Mouse (Mus musculus) left cerebral cortex, adult 8-10 months (tissue): Measurements from ENCODE around the gene Dtx3. TPM values are rescaled to one million over a fixed set of nuclear protein-coding genes. Genes with fewer than 3 reads are reported as not detected.
A peak's percentile ranks its signal among the peaks of the same experiment; 100 is the strongest.

Experiments
- DNase-seq, 2 experiments: peaks; one replicate each; pipeline ENCODE4 v3.0.0; 2022; ENCODE audit warnings: low spot score in 2 of 2
- total RNA-seq, 4 experiments: library from RNA; stranded (reverse); gene quantifications; 2 replicates each; pipeline ENCODE4 v1.2.4; 2022

Dtx3 gene
- total RNA-seq, 4 experiments from 2014 or later: 211 to 218 (median 216) TPM

GRCm38 (mm10) chr10:127186451-127186850 is 9.1 kb downstream of the Dtx3 start:
- no peak for DNase-seq

GRCm38 (mm10) chr10:127185506-127185905 is 10.0 kb downstream of the Dtx3 start:
- DNase-seq: no peak

DNA sequence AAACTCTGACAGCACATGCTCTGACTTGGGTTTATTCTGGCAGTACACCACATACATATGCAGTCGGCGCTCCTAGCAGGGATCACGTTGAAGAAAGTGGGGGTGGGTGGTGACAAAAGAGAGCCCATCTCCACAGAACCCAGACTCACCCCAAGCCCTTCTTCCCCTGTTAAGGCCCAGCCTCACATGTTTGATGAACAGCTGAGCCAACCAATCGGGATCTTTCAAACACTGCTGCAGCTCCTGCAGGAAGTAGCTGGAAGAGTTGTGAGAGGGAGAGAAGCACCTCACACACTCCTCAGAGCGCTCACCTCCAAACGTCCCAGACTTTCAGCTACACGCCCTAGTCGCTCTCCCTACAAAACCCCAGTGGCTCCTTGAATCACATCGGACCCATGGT is 10.4 kb downstream of the Dtx3 start:
- DNase-seq: no peak

GRCm38 (mm10) chr10:127183759-127184158 is 11.8 kb downstream of the Dtx3 start:
- no peak for DNase-seq

DNA sequence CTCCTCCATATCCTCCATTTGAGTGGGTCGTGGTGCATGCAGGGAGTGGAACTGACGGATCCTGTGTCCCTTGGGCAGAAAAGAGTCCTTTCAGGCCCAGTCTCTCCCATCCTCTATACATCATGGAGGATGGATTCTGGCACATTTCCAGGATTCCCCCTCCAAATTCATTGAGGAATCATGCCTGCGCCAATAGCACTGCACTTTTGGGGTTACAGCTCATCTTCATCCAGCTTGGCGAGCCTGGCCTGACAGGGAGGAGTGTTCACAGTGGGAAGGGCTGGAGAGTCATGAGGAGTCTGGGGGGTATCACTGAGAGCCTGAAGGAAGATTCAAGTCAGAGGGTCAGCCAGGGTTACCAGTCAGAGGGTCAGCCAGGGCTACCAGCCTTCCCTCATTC is 12.9 kb downstream of the Dtx3 start:
- DNase-seq: no peak

GRCm38 (mm10) chr10:127181566-127181965 is 14.0 kb downstream of the Dtx3 start:
- DNase-seq: no peak

DNA sequence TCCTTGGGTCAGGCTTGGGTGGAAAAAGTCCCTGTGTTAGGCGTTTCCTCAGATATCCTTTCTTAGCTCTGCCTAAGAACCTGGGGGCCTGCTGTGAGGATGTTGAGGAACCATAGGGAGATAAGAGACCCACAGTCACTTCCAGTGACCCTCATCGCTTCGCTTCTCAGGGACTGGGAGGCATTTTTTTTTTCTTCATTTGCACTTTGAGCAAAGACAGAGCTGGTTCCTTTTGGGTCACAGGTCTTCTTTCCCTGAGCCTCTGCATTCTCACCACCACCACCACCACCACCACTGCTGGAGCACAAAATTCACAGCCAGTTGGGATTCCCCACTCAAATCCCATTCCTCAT is 14.9 kb downstream of the Dtx3 start:
- DNase-seq: no peak

DNA sequence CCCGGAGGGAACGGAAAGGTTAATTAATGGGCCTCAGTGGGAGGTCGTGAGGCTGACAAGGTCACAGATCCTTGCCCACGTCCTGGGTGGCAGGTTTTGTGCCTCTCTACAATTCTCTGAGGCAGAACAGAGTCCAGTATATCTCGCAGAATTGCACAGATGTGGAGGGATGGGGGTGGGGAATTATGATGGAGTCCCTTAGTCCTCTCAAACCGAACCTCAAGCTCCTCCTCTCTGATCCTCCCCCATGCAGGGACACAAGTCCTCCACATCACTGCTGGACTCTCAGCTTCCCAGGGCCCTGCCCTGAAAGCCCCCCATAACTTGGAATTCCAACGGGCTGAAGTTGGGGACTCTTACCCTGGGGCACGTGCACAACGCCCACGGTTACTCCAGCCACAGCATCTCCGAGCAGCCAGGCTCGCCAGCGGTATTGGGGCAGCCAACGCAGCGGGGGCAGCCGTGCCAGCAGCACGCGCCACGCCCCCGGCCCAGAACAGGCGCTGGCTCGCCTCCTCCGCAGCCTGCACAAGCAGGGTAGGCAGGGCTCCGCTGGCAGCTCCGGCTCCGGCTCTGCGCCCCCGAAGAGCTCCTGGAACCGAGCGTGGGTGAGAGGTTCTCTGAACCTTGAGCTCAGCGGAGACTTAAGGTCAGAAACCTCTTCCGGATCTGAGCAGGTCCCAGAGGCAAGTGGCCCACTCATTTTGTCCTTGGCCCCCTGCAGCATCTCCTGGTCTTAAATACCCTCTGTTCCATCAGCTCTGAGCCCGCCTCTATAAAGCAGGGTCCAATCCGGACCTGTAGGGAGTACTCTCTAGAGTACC is 15.4 kb downstream of the Dtx3 start, which contains the start of gene Slc26a10:
Gene Slc26a10 (minus strand): TSS at position 775 of the 824 bp plus-strand sequence.
- DNase-seq: peak in 1 of 2 experiments; percentile 62

DNA sequence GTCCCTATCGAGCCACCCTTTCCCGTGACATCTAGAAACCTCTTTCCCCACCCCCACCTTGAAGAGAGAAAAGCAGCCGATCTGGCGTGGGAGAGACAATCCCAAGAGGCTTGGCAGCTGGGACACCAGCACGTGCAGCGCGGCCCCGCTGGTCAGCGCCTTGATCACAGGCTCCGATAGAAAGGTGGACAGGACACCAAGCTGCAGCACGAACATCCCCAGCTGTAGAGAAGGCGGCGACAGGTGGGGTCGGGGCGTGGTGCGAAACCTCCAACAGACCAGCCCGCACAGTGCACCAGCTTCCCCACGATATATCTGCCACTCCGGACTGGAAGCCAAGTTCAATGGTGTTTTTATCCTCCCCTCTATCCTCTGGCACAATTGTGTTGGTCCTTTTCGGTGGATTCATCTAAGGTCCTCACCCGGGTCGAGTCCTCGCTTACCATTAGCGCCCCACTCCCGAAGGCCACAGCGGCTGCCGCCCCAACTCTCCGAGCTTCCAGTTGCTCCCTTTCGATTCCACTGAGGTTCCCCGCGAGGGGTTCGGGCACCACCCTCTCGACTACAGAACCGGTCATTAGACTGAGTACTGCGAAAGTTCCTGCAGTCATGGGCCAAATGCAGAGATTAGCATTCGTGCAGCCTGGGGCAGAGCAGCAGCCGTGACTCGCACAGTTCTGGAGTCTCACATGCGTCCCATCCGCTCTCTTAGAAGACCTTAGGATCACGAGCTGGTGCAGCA is 17.1 kb downstream of the Dtx3 start:
- DNase-seq: no peak

DNA sequence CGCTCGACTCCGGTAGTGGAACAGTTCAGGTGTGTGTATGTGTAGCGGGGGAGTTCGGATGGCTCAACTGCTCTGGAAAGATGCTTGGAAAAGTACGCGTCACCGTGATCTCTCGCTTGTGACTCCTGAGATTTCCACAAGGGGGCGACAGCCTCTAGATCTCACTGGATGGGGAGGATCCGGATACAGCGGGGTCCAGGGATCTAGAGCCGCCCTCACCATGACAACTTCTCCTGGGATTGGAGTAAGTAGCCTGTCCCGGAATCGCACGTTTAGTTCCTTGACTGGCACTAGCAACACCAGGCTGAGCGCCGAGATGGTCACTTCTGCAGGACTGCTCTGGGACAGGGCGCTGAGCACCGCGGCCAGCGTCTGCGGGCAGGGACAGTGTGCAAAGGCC is 17.8 kb downstream of the Dtx3 start:
- no peak for DNase-seq

DNA sequence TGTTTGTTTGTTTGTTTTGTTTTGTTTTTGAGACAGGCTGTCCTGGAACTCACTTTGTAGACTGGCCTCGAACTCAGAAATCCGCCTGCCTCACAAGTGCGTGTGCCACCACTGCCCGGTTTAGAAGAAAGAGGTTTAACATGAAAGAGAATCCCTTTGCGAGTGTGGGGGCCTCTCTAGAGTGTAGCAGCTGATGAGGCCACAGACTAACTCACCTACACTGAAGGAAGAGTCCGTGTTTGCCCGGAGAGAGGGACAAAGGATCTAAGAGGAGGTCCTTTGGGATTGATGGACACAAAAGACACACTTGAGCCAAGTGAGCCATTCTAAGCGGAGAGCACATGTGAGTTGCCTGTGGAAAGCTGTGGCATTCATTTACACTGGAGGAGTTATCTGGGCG is 18.3 kb downstream of the Dtx3 start:
- DNase-seq: no peak

DNA sequence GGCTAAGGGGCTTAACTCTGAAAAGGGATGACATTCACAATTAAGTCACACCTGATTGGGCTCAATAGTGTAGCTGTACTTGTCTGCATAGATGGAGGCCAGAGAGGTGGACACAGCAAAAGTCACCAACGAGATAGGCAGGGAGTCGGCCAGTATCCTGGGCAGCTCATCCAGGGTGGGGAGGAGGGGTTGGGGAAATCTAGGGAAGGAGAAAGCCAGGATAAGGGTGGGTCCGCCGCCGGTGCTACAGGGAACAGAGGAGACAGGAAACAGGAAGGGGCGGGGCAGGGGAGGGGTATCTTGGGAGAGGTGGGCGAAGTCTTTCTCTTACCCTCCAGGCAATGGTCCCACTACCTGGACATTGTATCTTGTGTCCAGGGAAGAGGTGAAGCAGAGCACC is 18.8 kb downstream of the Dtx3 start:
- no peak for DNase-seq

DNA sequence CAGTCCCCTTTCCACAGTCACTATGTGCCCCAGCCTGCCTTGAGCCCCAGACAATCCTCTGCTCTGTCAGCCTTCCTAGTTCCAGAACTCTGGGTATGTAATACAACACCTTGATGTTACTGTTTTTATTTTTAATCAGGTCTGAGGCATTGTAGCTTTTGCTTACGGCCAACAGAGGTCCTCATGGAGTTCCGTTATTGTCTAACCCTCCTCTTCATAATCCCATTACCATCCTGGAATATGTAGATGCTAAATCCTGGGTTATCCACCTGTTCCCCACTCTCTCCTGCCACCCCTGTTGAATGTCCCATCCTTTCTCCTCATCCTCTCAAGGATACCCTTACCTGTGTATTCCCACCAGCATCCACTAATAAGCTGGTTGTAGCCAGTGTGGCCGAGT is 19.3 kb downstream of the Dtx3 start:
- DNase-seq: no peak

DNA sequence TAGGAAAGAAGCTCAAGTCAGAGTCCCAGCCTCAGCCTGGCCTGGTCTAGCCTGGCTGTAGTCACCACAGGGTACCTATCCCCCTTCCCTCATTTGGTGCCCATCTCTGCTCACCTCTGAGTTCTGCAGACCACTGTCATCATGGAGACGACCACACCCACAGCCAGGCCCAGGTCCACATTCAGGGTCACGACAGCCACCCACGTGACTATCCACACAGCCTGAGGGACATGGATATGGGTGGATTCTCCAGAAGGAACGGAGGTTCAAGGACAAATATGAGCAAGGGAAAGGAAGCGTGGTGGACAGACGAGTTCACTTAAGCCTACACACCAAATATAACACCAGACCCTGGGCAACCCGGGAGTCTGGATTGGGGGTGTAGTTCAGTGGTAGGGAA is 21.4 kb downstream of the Dtx3 start:
- no peak for DNase-seq

- no peak for DNase-seq
These were observed 22.1 kb downstream of the Dtx3 start for GRCm38 (mm10) chr10:127173148-127174065.

DNA sequence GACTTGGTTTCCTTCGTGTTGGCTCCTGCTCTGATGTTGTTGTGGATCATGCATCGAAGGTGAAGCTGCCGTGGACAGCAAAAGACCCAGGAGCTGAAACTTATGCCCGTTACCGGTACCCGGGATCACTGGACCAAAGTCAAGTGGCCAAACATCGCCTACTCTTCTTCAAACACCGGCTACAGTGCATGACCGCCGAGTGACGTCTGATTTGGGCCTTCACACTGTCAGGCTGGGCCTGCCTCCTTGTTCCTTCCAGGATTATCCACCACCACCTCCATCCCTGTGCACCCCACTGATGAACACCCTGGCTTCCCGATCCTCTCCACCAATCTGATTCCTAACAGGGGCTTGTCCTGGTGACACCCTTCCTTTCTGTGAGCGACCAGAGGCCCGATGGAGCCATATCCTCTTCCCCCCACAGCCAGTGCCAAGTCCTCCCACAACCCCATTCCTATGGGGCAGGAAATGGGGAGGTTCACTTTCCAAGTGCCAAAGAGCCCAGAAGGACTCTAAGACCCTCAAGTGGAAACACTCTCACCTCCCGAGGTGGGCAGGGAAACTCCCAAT is 23.8 kb downstream of the Dtx3 start:
- DNase-seq: no peak

- DNase-seq: no peak
These were observed 24.7 kb downstream of the Dtx3 start for GRCm38 (mm10) chr10:127170837-127171272.

DNA sequence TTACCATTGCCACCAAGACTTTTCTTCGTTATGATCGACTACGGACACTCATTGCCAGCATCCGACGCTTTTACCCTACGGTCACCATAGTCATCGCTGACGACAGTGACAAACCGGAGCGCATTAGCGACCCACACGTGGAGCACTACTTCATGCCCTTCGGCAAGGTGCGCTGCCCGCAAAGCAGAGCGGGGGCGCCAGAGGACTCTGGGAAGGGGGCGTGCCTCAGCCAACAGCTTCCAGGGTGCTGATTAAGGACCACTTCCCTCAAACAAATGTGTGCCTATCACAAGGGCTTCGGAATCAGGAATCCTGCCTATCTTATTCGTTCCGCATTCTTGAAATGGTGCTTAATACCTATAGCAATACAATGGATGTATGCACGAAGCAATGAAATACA is 25.5 kb downstream of the Dtx3 start:
- no peak for DNase-seq

- no peak for DNase-seq
These were observed 27.8 kb downstream of the Dtx3 start for GRCm38 (mm10) chr10:127167614-127168192.

DNA sequence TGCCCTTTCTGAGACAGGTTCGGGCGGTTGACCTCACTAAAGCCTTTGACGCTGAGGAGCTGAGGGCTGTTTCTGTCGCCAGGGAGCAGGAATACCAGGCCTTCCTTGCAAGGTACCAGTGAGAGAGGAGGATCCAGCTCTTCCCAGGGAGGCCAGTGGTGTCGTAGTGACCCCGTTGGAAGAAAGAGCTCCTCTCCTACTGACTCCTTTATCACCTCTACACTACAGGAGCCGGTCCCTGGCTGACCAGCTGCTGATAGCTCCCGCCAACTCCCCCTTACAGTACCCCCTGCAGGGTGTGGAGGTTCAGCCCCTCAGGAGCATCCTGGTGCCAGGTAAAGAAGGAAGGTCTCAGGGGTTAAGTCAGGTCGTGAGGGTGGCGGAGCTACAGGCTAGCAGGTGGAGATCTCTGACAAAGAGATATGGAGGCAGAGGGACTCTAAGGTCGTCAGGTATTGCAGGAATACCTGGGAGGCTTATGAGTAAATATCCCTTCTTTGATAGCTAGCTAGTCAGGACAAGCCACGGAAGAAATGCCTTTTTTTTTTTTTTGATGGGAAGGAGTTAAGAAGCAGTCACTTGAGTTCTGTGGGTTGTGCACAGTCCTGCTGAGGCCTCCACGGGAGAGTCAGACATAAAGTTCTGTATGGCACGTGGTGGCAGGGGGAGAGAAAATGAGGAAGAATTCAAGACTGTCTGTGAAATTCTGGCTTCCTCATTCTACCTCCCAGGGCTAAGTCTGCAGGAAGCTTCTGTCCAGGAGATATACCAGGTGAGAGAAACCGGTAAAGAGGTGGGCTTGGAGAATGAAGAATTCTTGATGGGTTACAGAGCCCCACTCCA is 28.5 kb downstream of the Dtx3 start:
- DNase-seq: no peak
